Mouse (Mus musculus): ENCODE results near the gene Cldn8. TPM values are rescaled to one million over a fixed set of nuclear protein-coding genes. Genes with fewer than 3 reads are reported as not detected.

The Cldn8 gene
- 0.25 TPM for polyA plus RNA-seq (2014; fragmentation: Illumina TruSeq; extraction: RNeasy Lipid Tissue Mini Kit (QIAGEN cat#74804); ENCODE audit: low read depth, low replicate concordance)

DNA sequence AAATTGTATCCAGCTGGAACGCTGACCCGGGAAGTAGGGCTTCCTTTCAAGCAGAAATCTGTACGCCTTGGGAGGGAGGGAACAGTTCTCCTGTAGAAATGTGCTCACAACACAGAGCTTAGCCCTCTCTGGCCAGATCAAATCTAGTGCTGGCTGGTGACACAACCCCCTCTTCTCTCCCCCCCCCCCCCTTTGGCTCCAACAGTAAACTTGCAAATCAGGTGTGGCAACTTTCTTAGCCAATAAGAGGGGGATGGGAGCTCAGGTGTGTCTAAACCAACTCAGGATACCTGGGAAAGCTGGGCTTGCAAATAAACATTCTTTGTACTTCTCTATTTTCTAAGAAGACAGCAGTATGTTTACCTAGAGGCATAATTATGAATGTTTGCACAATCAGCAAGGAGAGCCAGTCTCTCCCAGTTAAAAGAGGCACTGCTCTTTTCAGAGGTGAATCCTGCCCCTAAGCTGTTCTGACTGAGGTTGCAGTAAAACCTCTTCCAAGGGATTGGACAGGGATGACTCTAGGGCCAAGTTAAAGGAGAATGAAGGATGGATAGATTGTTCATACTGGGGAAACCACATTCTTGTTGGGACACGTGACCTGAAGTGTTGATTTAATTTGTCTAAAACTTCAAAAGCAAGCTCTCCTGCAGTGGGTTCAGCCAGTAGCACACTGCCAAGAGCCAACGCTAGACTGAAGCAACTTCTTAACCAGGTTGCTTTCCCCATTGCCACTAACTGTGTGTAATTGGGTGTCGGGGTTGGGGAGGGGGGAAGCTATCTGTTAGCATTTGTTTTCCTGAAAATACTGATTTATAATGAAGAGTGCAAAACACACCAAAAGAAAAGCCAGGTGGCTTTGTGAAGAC lies at the start of gene Cldn8:
Cldn8 (minus strand) TSS at position 139 of the 869 bp plus-strand sequence.

DNA sequence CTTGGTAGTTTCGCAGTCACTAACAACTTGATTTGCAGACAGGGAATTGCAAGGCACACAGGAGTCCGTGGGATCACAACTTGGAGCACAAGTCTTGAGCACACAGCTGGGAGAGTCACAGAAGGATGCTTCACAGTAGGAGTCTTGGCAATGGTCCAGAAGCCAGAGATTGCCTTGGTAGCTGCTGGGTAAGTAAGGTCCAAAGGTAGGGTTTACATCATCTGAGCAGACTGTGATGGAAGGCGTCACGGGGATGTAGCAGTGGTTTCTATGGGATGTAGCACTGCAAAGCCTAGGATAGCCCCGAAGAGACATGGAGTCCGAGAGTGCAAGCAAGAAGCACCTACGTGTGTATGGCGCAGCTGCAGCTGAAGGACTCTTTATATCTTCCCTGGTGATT lies 48.9 kb upstream of the Cldn8 start, which contains the start of gene Krtap24-1:
Krtap24-1 (minus strand) TSS at position 358 of the 400 bp plus-strand sequence.

Other genes with a start within 250 kb of the Cldn8 start
- not detected for gene Cldn17, start 56.2 kb downstream of the Cldn8 start, polyA plus RNA-seq (2014; fragmentation: Illumina TruSeq; extraction: RNeasy Lipid Tissue Mini Kit (QIAGEN cat#74804); ENCODE audit: low read depth, low replicate concordance)
- 0.29 TPM for gene Krtap24-1, start 49.1 kb upstream of the Cldn8 start, polyA plus RNA-seq (2014; fragmentation: Illumina TruSeq; extraction: RNeasy Lipid Tissue Mini Kit (QIAGEN cat#74804); ENCODE audit: low read depth, low replicate concordance)
- not detected for gene 2310079G19Rik, start 64.5 kb upstream of the Cldn8 start, polyA plus RNA-seq (2014; fragmentation: Illumina TruSeq; extraction: RNeasy Lipid Tissue Mini Kit (QIAGEN cat#74804); ENCODE audit: low read depth, low replicate concordance)
- gene Krtap26-1, start 84.6 kb upstream of the Cldn8 start, polyA plus RNA-seq (2014; fragmentation: Illumina TruSeq; extraction: RNeasy Lipid Tissue Mini Kit (QIAGEN cat#74804); ENCODE audit: low read depth, low replicate concordance): not detected
- gene Krtap27-1, start 108.5 kb upstream of the Cldn8 start, polyA plus RNA-seq (2014; fragmentation: Illumina TruSeq; extraction: RNeasy Lipid Tissue Mini Kit (QIAGEN cat#74804); ENCODE audit: low read depth, low replicate concordance): not detected
- gene 2310061N02Rik, start 144.8 kb upstream of the Cldn8 start, polyA plus RNA-seq (2014; fragmentation: Illumina TruSeq; extraction: RNeasy Lipid Tissue Mini Kit (QIAGEN cat#74804); ENCODE audit: low read depth, low replicate concordance): not detected
- not detected for gene Krtap13-1, start 165.7 kb upstream of the Cldn8 start, polyA plus RNA-seq (2014; fragmentation: Illumina TruSeq; extraction: RNeasy Lipid Tissue Mini Kit (QIAGEN cat#74804); ENCODE audit: low read depth, low replicate concordance)
- gene Krtap13, start 188.5 kb upstream of the Cldn8 start, polyA plus RNA-seq (2014; fragmentation: Illumina TruSeq; extraction: RNeasy Lipid Tissue Mini Kit (QIAGEN cat#74804); ENCODE audit: low read depth, low replicate concordance): not detected
- not detected for gene 2310034C09Rik, start 195.7 kb upstream of the Cldn8 start, polyA plus RNA-seq (2014; fragmentation: Illumina TruSeq; extraction: RNeasy Lipid Tissue Mini Kit (QIAGEN cat#74804); ENCODE audit: low read depth, low replicate concordance)
- not detected for gene 2310057N15Rik, start 211.0 kb upstream of the Cldn8 start, polyA plus RNA-seq (2014; fragmentation: Illumina TruSeq; extraction: RNeasy Lipid Tissue Mini Kit (QIAGEN cat#74804); ENCODE audit: low read depth, low replicate concordance)
- not detected for gene Gm5965, start 214.7 kb upstream of the Cldn8 start, polyA plus RNA-seq (2014; fragmentation: Illumina TruSeq; extraction: RNeasy Lipid Tissue Mini Kit (QIAGEN cat#74804); ENCODE audit: low read depth, low replicate concordance)
- gene Gm20741, start 249.0 kb upstream of the Cldn8 start, polyA plus RNA-seq (2014; fragmentation: Illumina TruSeq; extraction: RNeasy Lipid Tissue Mini Kit (QIAGEN cat#74804); ENCODE audit: low read depth, low replicate concordance): not detected